Mouse (Mus musculus): ENCODE results near the gene Ahsa1. TPM values are rescaled to one million over a fixed set of nuclear protein-coding genes. Genes with fewer than 3 reads are reported as not detected.
"Not testable (repeated sequence)": the region's sequence is repeated elsewhere in the genome, so short reads cannot be mapped to it uniquely, and the experiment has no call there.

Gene Ahsa1
- polyA plus RNA-seq, 1 experiment from 2014 or later, result 222 TPM

DNA sequence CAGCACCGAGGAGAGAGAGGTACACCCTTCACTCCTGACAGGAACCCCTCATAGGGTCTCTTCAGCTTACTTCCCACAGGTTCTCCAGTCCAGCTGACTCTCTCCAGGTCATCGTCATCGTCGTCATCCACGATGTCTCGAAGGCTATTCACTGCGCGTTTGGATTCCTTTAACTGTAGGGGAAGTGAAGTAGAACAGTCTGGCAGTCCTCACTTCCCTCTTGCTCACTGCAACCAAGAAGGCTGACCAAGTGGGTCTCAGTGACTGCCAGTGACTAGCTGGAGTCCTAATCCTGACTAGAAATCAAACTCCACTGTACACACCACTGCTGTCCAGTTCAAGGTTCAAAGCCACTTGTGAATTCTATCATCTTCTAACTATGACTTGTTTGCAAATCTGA, 5.7 kb upstream of the Ahsa1 start:
- no peak overlapping the region for H3K27ac ChIP-seq

DNA sequence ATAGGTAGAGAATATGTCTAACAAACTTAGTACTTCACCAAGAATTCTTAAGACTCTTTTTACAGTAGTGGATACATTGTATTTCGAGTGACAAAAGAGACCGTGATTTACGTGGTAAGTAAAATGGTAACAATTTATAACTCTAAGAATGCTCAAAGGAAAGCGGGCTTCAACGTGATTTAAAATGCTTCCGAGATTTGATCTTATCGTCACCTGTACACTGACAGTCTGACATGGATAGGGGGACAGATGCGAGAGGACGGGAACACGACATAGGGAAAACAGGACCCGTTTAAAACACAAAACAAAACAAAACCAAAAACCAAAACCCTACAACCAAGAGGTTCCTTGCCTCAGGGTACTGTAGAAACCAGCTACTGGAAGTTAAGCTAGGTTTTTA, 835 bp upstream of the Ahsa1 start:
- Histone ChIP-seq H3K27ac (peak overlapping the region; percentile 57), H3K27me3 (replicated peaks) (no peaks in the 10 kb centered on the region), H3K4me3 (peak overlapping the region; percentile 88), H3K9ac (peak overlapping the region; percentile 92), H3K36me3 (peaks cover 52% of the 10 kb centered on the region), H3K9me3 (replicated peaks) (no peaks in the 10 kb centered on the region), H3K4me2 (peak overlapping the region; percentile 79), H3K4me1 (peaks cover 28% of the 10 kb centered on the region)
- WGBS (ENCODE audit: insufficient replicate concordance), result 21% methylated on average over 11 of the region's 11 CpGs
- ATAC-seq, result no peak

More for the DNA sequence above, 5.7 kb upstream of the Ahsa1 start:
- Histone ChIP-seq H3K4me2 (no peak overlapping the region), H3K9me3 (replicated peaks) (no peaks in the 10 kb centered on the region), H3K4me1 (peaks cover 21% of the 10 kb centered on the region), H3K4me3 (no peak overlapping the region), H3K9ac (no peak overlapping the region), H3K27me3 (replicated peaks) (no peaks in the 10 kb centered on the region), H3K36me3 (peaks cover 70% of the 10 kb centered on the region)
- 94% methylated on average over 8 of the region's 8 CpGs for WGBS (ENCODE audit: insufficient replicate concordance)
- no peak for ATAC-seq

- under 1% methylated on average over 31 of the region's 31 CpGs for WGBS (ENCODE audit: insufficient replicate concordance)
- H3K4me2 ChIP-seq, result peak overlapping the region; percentile 79
- H3K4me3 ChIP-seq, result peak overlapping the region; percentile 88
- H3K36me3 ChIP-seq, result peaks cover 53% of the 10 kb centered on the region
- no peaks in the 10 kb centered on the region for H3K9me3 ChIP-seq (replicated peaks)
- peak overlapping the region; percentile 92 for H3K9ac ChIP-seq
- peak; percentile 56 for ATAC-seq
- H3K27me3 ChIP-seq (replicated peaks), result no peaks in the 10 kb centered on the region
- H3K27ac ChIP-seq, result peak overlapping the region; percentile 93
- H3K4me1 ChIP-seq, result peaks cover 28% of the 10 kb centered on the region
Observed at GRCm38 (mm10) chr12:87266827-87267603, 736 bp downstream of the Ahsa1 start.

GRCm38 (mm10) chr12:87267682-87268081, 1.4 kb downstream of the Ahsa1 start:
- H3K27me3 ChIP-seq (replicated peaks), result no peaks in the 10 kb centered on the region
- peak overlapping the region; percentile 93 for H3K27ac ChIP-seq
- H3K4me2 ChIP-seq, result peak overlapping the region; percentile 79
- WGBS (ENCODE audit: insufficient replicate concordance), result 18% methylated on average over 4 of the region's 4 CpGs
- peak overlapping the region; percentile 92 for H3K9ac ChIP-seq
- peak overlapping the region; percentile 88 for H3K4me3 ChIP-seq
- no peak for ATAC-seq
- peaks cover 28% of the 10 kb centered on the region for H3K4me1 ChIP-seq
- no peaks in the 10 kb centered on the region for H3K9me3 ChIP-seq (replicated peaks)
- peaks cover 56% of the 10 kb centered on the region for H3K36me3 ChIP-seq

- ATAC-seq, result peak; percentile 90
- peak overlapping the region; percentile 23 for H3K4me2 ChIP-seq
- WGBS (ENCODE audit: insufficient replicate concordance), result 52% methylated on average over 9 of the region's 9 CpGs
- H3K27ac ChIP-seq, result peak overlapping the region; percentile 78
- H3K36me3 ChIP-seq, result peaks cover 67% of the 10 kb centered on the region
- no peak overlapping the region for H3K4me3 ChIP-seq
- H3K9me3 ChIP-seq (replicated peaks), result no peaks in the 10 kb centered on the region
- H3K4me1 ChIP-seq, result peaks cover 52% of the 10 kb centered on the region
- H3K9ac ChIP-seq, result no peak overlapping the region
- H3K27me3 ChIP-seq (replicated peaks), result no peaks in the 10 kb centered on the region
Observed at GRCm38 (mm10) chr12:87274853-87275831, 8.9 kb downstream of the Ahsa1 start.

DNA sequence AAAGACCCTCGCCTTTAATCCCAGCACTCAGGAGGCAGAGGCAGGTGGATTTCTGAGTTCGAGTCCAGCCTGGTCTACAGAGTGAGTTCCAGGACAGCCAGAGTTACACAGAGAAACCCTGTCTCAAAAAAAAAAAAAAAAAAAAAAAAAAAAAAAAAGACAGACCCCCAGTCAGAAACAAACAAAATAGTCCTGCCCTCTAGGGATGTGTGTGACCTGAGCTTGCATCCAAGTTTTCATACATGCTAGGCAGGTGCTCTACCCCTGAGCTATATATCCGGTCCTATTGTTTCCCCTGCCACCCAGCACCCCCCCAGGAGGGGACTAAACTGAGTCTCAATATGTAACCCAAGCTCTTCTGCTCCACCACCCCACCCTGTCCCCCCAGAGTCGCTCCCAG, 11.0 kb downstream of the Ahsa1 start:
- Histone ChIP-seq H3K36me3 (peaks cover 46% of the 10 kb centered on the region), H3K4me1 (peaks cover 58% of the 10 kb centered on the region)
- ATAC-seq; H3K27ac ChIP-seq; H3K9ac ChIP-seq; H3K27me3 ChIP-seq (replicated peaks); H3K9me3 ChIP-seq (replicated peaks); H3K4me3 ChIP-seq; H3K4me2 ChIP-seq: not testable (repeated sequence)
- WGBS (ENCODE audit: insufficient replicate concordance), result 67% methylated on average over 4 of the region's 4 CpGs

- peaks cover 58% of the 10 kb centered on the region for H3K4me1 ChIP-seq
- no peaks in the 10 kb centered on the region for H3K9me3 ChIP-seq (replicated peaks)
- peak overlapping the region; percentile 38; the same call in 1 of the 2 replicates for H3K27ac ChIP-seq
- H3K4me3 ChIP-seq, result no peak overlapping the region
- no peaks in the 10 kb centered on the region for H3K27me3 ChIP-seq (replicated peaks)
- ATAC-seq, result no peak
- peaks cover 36% of the 10 kb centered on the region for H3K36me3 ChIP-seq
- 9% methylated on average over 6 of the region's 6 CpGs for WGBS (ENCODE audit: insufficient replicate concordance)
- H3K4me2 ChIP-seq, result peak overlapping the region; percentile 18; the same call in 1 of the 2 replicates
- H3K9ac ChIP-seq, result no peak overlapping the region
Observed at GRCm38 (mm10) chr12:87278118-87278730, 11.9 kb downstream of the Ahsa1 start.

- H3K9me3 ChIP-seq (replicated peaks), result no peaks in the 10 kb centered on the region
- H3K4me2 ChIP-seq, result no peak overlapping the region
- no peak for ATAC-seq
- H3K9ac ChIP-seq, result no peak overlapping the region
- WGBS (ENCODE audit: insufficient replicate concordance), result 54% methylated on average over 3 of the region's 3 CpGs
- peaks cover 25% of the 10 kb centered on the region for H3K36me3 ChIP-seq
- 0 out of 2 replicates have a peak overlapping the region, but pooled peaks have one; percentile 38 for H3K27ac ChIP-seq
- peaks cover 55% of the 10 kb centered on the region for H3K4me1 ChIP-seq
- no peaks in the 10 kb centered on the region for H3K27me3 ChIP-seq (replicated peaks)
- no peak overlapping the region for H3K4me3 ChIP-seq
Observed at GRCm38 (mm10) chr12:87279350-87279749, 13.1 kb downstream of the Ahsa1 start.

DNA sequence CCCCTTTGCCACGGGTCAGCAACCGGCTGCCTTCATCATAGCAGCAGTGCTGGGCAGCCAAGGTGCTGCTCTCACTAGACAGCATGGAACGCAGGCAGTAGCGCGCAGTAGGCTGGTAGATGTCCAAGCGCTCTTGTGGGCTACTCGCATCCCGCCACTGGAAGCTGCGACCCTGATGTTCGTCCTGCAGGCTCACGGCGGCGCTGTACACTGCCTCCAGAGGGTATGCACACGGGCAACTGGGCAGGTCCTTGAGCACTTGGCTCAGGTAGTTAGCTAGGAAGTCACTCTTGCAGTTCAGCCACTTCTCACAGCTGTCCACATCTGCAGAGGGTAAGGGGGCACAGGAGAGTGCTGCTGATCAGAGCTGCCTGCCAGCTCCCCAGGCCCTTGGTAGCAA, 13.6 kb downstream of the Ahsa1 start:
- Histone ChIP-seq H3K27me3 (replicated peaks) (no peaks in the 10 kb centered on the region), H3K27ac (no peak overlapping the region), H3K4me1 (peaks cover 50% of the 10 kb centered on the region), H3K9me3 (replicated peaks) (no peaks in the 10 kb centered on the region), H3K36me3 (peaks cover 20% of the 10 kb centered on the region), H3K4me2 (no peak overlapping the region), H3K4me3 (no peak overlapping the region), H3K9ac (no peak overlapping the region)
- ATAC-seq, result no peak
- WGBS (ENCODE audit: insufficient replicate concordance), result 59% methylated on average over 14 of the region's 14 CpGs

DNA sequence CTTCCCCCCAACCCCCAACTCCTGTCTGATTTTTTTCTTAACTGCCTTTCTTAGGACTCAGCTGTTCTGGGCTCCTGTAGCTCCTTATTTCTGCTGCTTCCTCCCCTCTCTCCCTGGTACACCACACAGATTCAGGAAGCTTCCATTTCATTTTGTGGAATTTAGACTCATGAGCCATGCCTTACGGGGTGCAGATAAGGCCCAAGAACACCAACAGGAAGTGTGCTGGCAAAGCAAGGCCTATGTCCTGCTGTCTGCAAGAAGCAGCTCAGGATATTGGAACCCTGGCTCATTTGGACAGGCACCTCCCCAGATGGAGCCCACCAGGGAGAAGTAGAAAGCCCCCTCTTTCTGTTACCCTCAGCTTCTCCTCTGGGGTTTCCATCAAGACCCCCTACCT, 15.5 kb downstream of the Ahsa1 start:
- H3K9me3 ChIP-seq (replicated peaks), result no peaks in the 10 kb centered on the region
- no peak overlapping the region for H3K4me2 ChIP-seq
- H3K4me1 ChIP-seq, result peaks cover 31% of the 10 kb centered on the region
- no peak overlapping the region for H3K4me3 ChIP-seq
- no peaks in the 10 kb centered on the region for H3K27me3 ChIP-seq (replicated peaks)
- WGBS (ENCODE audit: insufficient replicate concordance), result 29% methylated on average over 1 of the region's 1 CpGs
- ATAC-seq, result no peak
- no peak overlapping the region for H3K27ac ChIP-seq
- no peak overlapping the region for H3K9ac ChIP-seq
- peaks cover 1% of the 10 kb centered on the region; the same call in 1 of the 2 replicates for H3K36me3 ChIP-seq

GRCm38 (mm10) chr12:87282743-87283142, 16.5 kb downstream of the Ahsa1 start:
- H3K4me3 ChIP-seq, result no peak overlapping the region
- no peak overlapping the region for H3K4me2 ChIP-seq
- WGBS (ENCODE audit: insufficient replicate concordance), result 73% methylated on average over 4 of the region's 4 CpGs
- H3K9ac ChIP-seq, result no peak overlapping the region
- no peaks in the 10 kb centered on the region for H3K36me3 ChIP-seq
- peaks cover 25% of the 10 kb centered on the region for H3K4me1 ChIP-seq
- ATAC-seq, result no peak
- H3K27me3 ChIP-seq (replicated peaks), result no peaks in the 10 kb centered on the region
- H3K27ac ChIP-seq, result no peak overlapping the region
- H3K9me3 ChIP-seq (replicated peaks), result no peaks in the 10 kb centered on the region
